Mouse (Mus musculus) adrenal gland, postnatal 25 days (tissue): ENCODE measurements around the gene Rsph1. TPM values are rescaled to one million over a fixed set of nuclear protein-coding genes. Genes with fewer than 3 reads are reported as not detected.

ENCODE experiments used
- DNase-seq: peaks from one replicate; pipeline ENCODE4 v3.0.0; 2021; ENCODE audit warnings: mixed read lengths
- total RNA-seq: library from RNA; stranded (reverse); gene quantifications from 2 replicates; pipeline ENCODE4 v1.2.3, GENCODE M21; 2021

Gene Rsph1
- total RNA-seq, 1 experiment from 2014 or later: 4.3 TPM

DNA sequence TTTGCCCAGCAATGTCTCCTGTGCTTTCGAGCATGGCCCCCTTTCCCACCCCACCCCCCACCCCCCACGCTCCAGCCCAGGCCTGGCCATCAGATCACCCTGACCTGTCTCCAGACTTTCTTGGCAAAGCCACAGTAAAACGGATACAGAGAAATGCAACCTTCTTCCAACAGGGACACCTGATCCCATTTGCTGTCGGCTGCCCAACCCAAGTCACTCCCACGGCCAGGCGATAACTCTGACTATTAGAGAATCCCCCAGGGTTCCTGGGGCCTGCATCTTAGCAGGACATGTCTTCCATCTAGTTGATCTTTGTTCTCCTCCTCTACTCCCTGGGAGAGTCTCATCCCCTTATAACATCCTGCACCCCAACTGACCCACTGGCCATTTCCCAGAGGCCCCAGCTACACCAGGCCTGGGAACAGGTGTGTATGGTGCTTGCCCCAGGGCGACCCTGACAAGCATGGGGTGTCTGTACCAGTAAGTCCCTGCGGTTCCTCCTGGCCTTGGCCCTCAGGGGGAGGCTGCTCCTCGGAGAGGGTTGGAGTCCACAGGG lies 18.8 kb downstream of the Rsph1 start:
- no peak for DNase-seq

DNA sequence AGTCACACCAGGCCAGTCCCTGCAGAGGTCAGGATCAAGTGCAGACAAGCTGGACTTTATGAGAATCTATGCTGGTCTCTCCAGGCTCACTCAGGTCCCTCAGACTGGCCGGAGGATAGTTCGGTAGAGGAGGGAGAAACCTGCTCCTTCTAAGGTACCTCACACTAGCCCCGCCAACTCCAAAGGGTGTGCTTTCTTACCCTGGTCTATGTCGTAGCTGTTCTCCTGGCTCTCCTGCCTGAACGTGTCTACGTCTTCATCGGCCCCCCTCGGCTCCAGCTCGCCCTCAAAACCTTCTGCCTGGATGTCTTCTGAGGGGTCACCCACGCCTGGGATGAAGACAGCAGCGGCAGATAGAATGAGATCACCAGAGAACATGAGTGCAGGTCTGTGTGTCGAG lies 19.3 kb downstream of the Rsph1 start:
- no peak for DNase-seq

- DNase-seq: no peak
Measured at GRCm38 (mm10) chr17:31257149-31257548, 20.0 kb downstream of the Rsph1 start.

GRCm38 (mm10) chr17:31254463-31254931 lies 22.7 kb downstream of the Rsph1 start:
- peak; percentile 77 for DNase-seq

DNA sequence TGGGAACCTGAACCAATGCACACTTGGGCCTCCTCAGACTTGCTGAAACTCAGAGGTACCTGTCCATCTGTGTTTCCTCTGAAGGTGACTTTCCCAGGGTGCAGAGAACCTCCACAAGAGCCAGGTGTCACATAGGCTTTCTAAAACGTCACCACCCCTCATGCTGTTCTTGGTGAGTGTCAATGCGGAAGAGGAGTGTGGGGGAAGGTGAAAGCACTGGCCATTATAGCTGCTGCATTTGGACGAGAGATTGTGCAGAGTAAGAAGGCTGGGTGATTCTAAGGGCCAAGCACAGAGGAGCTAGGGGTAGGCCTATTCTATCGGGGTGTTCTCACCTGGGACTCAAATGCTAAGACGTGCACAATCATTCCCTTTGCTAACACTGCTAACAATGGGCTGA lies 23.2 kb downstream of the Rsph1 start:
- DNase-seq: no peak

DNA sequence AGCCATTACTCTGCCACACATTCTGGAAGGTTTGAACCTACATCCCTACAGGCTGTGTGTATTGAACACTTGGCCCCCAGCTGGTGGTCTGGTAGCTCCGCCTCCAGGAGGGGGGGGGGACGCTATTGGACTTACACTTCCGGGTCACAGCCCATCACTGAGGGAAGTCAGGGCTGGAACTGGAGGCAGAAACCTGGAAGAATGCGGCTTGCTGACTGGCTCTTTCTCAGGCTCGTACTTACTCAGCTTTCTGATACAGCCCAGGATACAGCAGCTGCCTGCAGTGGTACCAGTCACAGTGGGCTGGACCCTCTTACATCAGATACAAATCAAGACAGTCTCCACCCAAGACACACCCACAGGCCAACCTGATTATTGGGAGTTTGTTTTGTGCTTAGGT lies 30.0 kb downstream of the Rsph1 start:
- DNase-seq: no peak

GRCm38 (mm10) chr17:31245321-31245720 lies 31.9 kb downstream of the Rsph1 start:
- no peak for DNase-seq

DNA sequence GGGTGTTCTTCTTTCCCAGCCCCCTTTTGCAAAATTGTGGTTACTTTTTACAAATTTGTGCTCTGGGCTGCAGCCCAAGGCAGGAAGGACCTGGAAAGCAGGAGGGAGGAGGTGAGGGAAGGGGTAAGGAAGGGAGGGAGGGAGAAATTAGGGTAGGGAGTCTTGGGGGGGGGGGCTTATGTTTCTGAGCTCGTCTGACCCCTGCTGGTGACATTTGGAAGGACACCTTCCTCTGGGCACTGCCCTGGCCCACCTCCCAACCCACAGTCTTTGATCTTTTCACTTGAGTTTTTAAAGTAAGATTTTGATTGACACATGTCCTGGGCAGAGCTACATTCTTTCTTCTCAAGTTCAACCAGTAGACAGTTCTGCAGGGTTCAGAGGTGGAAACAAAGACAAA lies 34.4 kb downstream of the Rsph1 start:
- DNase-seq: no peak

DNA sequence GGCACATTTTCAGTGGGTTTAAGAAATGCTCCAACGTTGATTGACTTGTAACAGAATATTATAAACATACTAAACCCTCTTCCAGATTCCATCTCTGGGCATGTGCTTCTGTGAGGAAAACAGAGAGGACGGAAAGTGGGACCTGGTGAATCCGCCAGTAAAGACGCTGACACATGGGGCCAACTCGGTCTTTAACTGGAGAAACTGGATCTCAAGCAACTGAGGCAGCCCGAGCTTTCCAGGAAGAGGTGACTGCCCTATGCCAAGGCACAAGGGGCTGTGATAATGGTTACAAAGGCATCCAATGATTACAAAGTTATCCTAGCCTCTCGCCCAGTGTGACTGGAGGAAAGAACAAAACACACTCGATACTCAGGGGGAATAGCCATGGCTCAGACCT lies 36.0 kb downstream of the Rsph1 start:
- DNase-seq: no peak

DNA sequence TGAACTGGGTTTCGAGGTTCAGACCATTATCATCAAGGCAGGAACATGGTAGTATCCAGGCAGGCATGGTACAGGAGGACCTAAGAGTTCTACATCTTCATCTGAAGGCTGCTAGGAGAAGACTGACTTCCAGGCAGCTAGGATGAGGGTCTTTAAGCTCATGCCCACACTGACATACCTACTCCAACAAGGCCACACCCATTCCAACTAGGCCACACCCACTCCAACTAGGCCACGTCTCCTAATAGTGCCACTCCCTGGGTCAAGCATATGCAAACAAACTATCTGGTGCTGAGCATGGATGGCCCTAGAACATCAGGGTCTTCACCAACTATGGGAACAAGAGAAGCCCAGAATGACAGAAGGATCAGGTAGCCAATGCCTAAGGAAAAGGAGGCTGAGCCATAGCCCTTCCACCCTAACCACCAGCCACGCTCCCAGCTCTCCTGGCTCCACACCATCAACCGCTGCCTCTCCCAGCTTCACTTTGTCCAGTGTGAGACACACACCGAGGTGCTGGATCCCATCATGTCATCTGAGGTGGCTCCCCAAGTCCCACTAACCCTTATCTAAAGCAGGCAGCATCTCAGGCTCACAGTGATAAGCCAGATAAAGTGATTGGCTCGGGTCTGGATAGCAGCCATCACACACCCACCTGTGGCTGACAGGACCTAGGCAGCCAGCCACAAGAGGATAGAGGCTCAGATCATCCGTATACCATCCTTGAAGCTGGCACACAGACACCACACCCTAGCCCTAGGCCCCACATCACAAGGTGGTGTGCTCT lies 38.8 kb downstream of the Rsph1 start:
- no peak for DNase-seq

GRCm38 (mm10) chr17:31235915-31236314 lies 41.3 kb downstream of the Rsph1 start:
- no peak for DNase-seq

DNA sequence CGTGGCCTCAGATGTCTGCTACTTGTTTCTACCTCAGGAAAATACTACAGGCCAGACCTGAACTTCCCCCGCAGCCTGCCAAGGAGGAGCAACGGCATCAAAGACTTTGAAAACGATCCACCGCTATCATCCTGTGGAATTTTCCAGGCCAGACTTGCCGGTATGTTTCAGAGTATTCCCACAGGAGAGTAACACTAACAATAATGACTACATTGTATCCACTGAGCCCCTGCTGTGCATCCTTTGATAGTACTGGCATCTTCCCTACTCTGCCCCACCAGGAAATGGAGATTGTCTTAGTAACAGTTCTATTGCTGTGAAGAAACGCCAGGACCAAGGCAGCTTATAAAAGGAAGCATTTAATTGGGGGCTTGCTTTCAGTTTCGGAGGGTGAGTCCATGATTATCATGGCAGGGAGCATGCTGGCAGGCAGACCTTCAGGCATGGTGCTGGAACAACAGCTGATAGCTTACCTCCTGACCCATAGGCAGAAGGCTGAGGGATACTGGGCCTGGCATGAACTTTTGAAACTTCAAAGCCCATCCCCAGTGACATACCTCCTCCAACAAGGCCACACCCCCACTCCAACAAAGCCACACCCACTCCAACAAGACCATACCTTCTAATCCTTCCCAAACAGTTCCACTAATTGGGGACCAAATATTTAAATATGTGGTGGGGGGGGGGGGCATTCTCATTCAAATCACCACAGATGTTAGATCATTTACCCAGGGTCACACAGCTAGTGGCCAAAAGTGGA lies 44.8 kb downstream of the Rsph1 start:
- no peak for DNase-seq

DNA sequence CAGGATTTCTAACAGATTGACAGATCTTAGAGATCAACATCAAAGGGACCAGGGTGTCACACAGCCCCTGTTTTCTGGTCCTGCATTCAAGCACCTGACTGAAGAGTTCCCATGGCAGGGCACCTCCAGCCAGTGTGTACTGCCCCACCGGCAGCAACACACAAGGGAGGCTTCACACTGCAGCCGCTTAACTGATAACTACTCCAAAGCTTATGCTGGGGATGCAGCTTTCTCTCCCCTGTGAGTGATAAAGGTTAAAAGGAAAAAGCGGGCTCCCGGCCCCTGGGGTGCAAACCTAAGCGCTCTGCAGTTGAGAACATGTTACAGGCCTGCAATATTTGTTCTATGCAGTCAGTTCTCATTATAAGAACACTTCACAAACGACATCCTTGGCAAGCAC lies 45.4 kb downstream of the Rsph1 start:
- no peak for DNase-seq

DNA sequence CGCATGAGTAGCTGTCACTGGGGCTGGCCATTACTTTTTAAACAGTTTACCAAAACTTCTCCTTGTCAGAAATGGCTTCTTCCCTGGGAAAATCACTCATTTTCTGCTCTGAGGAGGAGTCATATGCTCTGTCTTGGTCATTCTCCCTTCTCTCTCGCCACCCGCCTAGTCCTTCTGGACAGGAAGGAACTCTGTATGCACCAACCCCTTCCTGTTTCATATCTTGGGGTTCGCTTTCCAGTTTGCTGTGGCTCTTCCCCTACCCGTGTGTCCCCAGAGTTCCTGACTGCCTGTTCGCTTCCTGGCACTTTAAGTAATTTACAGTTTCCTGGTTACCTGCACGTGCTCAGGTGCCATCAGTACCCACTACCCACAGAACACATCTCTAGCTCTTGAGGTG lies 50.3 kb downstream of the Rsph1 start:
- no peak for DNase-seq

DNA sequence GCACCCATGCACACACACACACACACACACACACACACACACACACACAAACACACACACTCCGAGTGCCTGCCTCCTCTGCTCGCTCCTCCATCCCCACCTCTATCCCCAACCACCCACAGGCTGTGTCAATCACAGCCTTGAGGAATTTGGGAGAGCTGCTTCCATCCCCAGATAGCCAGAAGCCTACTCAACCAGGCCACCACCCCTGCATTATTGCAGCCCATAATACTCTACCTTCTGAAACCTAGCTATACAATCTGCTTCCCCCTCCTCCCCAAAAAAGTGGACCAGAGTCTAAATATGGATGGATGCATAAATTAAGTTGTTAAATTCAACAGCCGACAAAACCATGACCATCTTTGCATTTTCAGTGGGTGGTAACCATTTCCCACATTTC lies 50.8 kb downstream of the Rsph1 start:
- DNase-seq: no peak

DNA sequence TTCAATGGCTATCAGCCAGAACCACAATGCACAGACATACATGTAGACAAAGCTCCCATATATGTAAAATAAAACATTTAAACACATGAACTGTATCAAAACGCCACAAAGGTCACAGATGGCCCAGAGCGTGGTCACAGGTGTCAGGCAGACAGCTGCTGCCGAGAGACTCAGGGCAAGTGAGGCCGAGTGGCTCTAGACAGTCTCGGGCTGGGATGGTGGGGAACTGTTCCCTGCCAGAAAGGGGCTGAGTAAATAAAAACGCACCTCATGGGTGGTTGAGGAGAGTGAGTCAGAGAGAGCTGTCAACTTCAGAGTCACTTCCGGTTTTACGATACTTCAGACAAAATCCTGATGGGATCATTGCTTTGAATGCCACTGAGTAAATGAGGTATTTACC lies 52.6 kb downstream of the Rsph1 start:
- no peak for DNase-seq

- no peak for DNase-seq
Measured at GRCm38 (mm10) chr17:31223835-31224234, 53.3 kb downstream of the Rsph1 start.

DNA sequence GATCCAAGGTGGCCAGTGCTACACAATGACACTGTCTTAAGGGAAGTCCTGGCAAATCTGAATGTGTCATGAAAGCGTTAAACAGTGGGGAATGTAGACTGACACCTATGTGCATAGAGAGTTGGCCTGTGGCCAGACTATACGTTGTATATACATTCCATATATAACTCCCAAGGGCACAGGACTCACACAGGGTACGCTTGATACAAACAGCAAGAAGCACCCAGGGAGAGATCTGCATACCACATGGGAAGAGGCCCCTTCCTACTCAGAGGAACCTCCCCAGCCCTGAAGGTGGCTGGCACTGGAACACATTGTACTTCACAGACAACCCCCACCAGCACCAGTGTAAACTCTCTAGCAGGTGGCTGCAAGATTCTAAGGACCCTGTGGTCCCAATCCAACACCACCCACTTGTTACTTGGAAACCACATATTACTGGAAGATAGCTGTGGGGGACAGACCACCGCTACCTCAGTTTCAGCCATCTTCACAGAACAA lies 54.3 kb downstream of the Rsph1 start:
- DNase-seq: no peak

GRCm38 (mm10) chr17:31216068-31216955 lies 60.9 kb downstream of the Rsph1 start:
- DNase-seq: peak; percentile 30

GRCm38 (mm10) chr17:31211881-31212280 lies 65.3 kb downstream of the Rsph1 start:
- DNase-seq: no peak

GRCm38 (mm10) chr17:31210299-31210698 lies 66.9 kb downstream of the Rsph1 start:
- no peak for DNase-seq

- DNase-seq: no peak
Measured at GRCm38 (mm10) chr17:31209376-31209930, 67.7 kb downstream of the Rsph1 start.
